Mouse (Mus musculus) liver, adult 2 months (tissue): Measurements from ENCODE around the gene Slc7a5. TPM values are rescaled to one million over a fixed set of nuclear protein-coding genes. Genes with fewer than 3 reads are reported as not detected.

Experiments used
- DNase-seq: peaks from one replicate; pipeline ENCODE4 v3.0.0-alpha.2; 2011; ENCODE audit warnings: low read depth, low spot score; ENCODE audit errors: extremely low read depth
- H3K27ac ChIP-seq: fragments of 200-500 bp; replicated peaks from 2 replicates; pipeline ENCODE4 v1.5.1; 2012; ENCODE audit warnings: low read depth, mild to moderate bottlenecking, control low read depth, inconsistent platforms, low read length; ENCODE audit not compliant: insufficient read depth
- H3K27me3 ChIP-seq: fragments of 200-500 bp; 2 replicates; pipeline ENCODE4 v1.6.1; 2012; ENCODE audit warnings: mild to moderate bottlenecking, moderate library complexity, low read length, inconsistent platforms; ENCODE audit not compliant: control insufficient read depth, insufficient read depth
- H3K36me3 ChIP-seq: fragments of 200-500 bp; 2 replicates; pipeline ENCODE4 v1.6.1; 2012; ENCODE audit warnings: low read length, inconsistent platforms; ENCODE audit not compliant: control insufficient read depth, insufficient read depth
- H3K4me1 ChIP-seq: fragments of 200-500 bp; 2 replicates; pipeline ENCODE4 v1.6.1; 2011; ENCODE audit warnings: low read length; ENCODE audit not compliant: control insufficient read depth, insufficient read depth
- H3K4me3 ChIP-seq: fragments of 200-500 bp; 2 replicates; pipeline ENCODE4 v1.5.1; 2011; ENCODE audit warnings: low read depth, mild to moderate bottlenecking, control low read depth, low read length, moderate library complexity; ENCODE audit not compliant: insufficient read depth
- H3K79me2 ChIP-seq: fragments of 200-500 bp; 2 replicates; pipeline ENCODE4 v1.6.1; 2012; ENCODE audit warnings: inconsistent platforms, mild to moderate bottlenecking, low read length, moderate library complexity; ENCODE audit not compliant: control insufficient read depth, insufficient read depth
- H3K9ac ChIP-seq: fragments of 200-500 bp; 2 replicates; pipeline ENCODE4 v1.6.1; 2012; ENCODE audit warnings: low read depth, mild to moderate bottlenecking, control low read depth, inconsistent platforms, low read length
- CTCF ChIP-seq: fragments of 200-500 bp; IDR thresholded peaks from 2 replicates; pipeline ENCODE4 v1.5.1; 2011; ENCODE audit warnings: low read depth, low read length, control low read depth
- POLR2A ChIP-seq: fragments of 200-500 bp; IDR thresholded peaks from 2 replicates; pipeline ENCODE4 v1.6.1; 2011; ENCODE audit warnings: low read length, control low read depth; ENCODE audit not compliant: insufficient read depth; ENCODE audit errors: extremely low read depth
- WGBS: fragments of 180-500 bp; shearing (Covaris S2); methylation state at CpG from one replicate; pipeline ENCODE4 v1.1.7; 2018; 5-methylcytosine and 5-hydroxymethylcytosine counted together
- polyA plus RNA-seq: library from polyadenylated mRNA; depleted of rRNA; stranded (reverse); fragments of >200 nt; gene quantifications from 2 replicates; pipeline ENCODE4 v1.2.3, GENCODE M21; 2012; rRNA removed
- total RNA-seq: library from RNA; depleted of rRNA; stranded (reverse); fragments of >200 nt; gene quantifications from 2 replicates; pipeline ENCODE4 v1.2.3, GENCODE M21; 2014; rRNA removed

The Slc7a5 gene
- total RNA-seq (1.1 and 1.9 TPM in 2 replicates), polyA plus RNA-seq (2.3 and 4.5 TPM in 2 replicates)

DNA sequence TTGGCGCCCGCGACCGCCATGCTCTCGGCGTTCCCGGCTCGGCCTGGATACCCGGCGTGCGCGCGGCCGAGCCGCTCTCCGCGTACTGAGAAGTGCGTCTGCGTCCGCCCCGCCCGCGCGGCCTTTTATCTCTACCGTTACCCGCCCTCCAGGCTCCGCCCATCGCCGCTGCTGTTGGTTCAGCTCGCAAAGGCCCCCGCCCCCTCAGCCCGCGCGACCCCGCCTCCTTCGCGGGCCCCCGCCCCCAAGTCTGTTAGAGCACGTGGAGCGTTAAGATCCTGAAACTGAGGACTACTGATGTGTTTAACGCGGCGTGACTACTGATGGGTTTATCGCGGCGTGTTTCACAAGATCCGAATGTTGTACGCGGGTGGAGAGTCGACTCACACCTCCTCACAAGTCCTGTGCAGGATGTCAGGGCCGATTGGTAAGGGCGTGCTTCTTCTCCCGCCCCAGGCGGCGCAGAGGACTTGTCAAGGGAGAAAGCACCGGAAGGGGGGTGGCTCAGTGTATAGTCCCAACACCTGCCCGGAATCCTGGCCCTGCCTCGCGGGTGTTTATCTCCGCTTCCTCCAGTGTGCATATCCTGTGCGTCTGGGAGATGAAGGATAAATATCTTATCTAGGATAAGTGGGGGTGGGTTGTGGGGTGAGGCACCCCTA lies at the start of gene Slc7a5:
Gene Slc7a5, minus strand, starts transcription at position 108 of the 662 bp plus-strand sequence.
- TF ChIP-seq CTCF (no peak), POLR2A (peak; percentile 89)
- DNase-seq: peak; percentile 67
- no peaks in the 10 kb centered on the region for H3K36me3 ChIP-seq
- no peaks in the 10 kb centered on the region; the same call in 1 of the 2 replicates for H3K79me2 ChIP-seq
- H3K4me3 ChIP-seq: peak within 1 kb of the TSS; percentile 77
- H3K27ac ChIP-seq: no peak within 1 kb of the TSS
- H3K4me1 ChIP-seq: peaks cover 2% of the 10 kb centered on the region
- no peaks in the 10 kb centered on the region for H3K27me3 ChIP-seq
- H3K9ac ChIP-seq: peak within 1 kb of the TSS; percentile 76
- 2% methylated on average over 61 of the region's 61 CpGs for WGBS

DNA sequence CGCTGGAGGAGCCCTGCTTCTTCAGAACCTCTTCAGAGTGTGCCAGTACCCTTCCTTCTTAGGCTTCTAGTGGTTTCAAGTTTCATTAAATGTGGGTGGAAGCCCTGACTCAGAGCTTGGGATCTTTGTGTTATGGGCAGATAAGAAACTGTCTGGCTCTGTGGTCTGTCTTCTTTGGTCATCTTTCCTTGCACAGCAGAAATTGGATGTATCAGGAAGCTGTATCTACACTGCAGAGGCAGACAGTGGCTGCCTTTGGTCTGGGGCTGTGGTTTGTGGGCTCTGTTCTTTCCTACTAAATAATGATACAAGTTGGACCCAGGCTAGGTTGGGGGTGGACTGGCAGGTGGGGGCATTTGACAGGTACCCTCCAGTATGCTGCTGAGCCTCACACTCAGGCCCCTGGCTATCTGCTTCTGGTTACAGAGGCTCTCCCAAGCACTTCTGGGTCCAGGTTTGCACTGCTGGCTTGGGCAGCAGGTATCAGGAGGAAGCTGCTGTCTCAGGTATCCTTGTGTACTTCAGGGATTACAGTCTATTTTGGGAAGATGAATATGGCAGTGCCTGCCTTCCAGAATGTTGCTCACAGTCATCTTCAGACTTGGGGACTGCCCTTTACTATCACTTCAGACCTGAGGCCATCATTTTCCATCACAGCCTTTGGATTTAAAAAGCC lies 48.5 kb upstream of the Slc7a5 start:
- 76% methylated on average over 1 of the region's 1 CpGs for WGBS
- peaks cover 17% of the 10 kb centered on the region for H3K4me1 ChIP-seq
- TF ChIP-seq POLR2A (no peak), CTCF (no peak)
- H3K36me3 ChIP-seq: no peaks in the 10 kb centered on the region
- no peak overlapping the region for H3K4me3 ChIP-seq
- peaks cover 36% of the 10 kb centered on the region; the same call in 1 of the 2 replicates for H3K79me2 ChIP-seq
- no peak overlapping the region for H3K9ac ChIP-seq
- no peaks in the 10 kb centered on the region for H3K27me3 ChIP-seq
- H3K27ac ChIP-seq: no peak overlapping the region
- no peak for DNase-seq

GRCm38 (mm10) chr8:121954981-121955555 lies 47.6 kb upstream of the Slc7a5 start:
- no peak for DNase-seq
- Histone ChIP-seq H3K79me2 (peaks cover 30% of the 10 kb centered on the region; the same call in 1 of the 2 replicates), H3K27me3 (no peaks in the 10 kb centered on the region), H3K4me1 (peaks cover 17% of the 10 kb centered on the region), H3K36me3 (no peaks in the 10 kb centered on the region), H3K9ac (no peak overlapping the region), H3K27ac (no peak overlapping the region), H3K4me3 (no peak overlapping the region)
- 82% methylated on average over 10 of the region's 10 CpGs for WGBS
- TF ChIP-seq POLR2A: no peak
- no peak for TF ChIP-seq CTCF

GRCm38 (mm10) chr8:121953821-121954545 lies 46.5 kb upstream of the Slc7a5 start:
- H3K27ac ChIP-seq: no peak overlapping the region
- TF ChIP-seq CTCF (no peak), POLR2A (no peak)
- H3K36me3 ChIP-seq: no peaks in the 10 kb centered on the region
- H3K79me2 ChIP-seq: peaks cover 26% of the 10 kb centered on the region; the same call in 1 of the 2 replicates
- H3K4me1 ChIP-seq: peaks cover 19% of the 10 kb centered on the region
- DNase-seq: no peak
- no peaks in the 10 kb centered on the region for H3K27me3 ChIP-seq
- 78% methylated on average over 3 of the region's 3 CpGs for WGBS
- no peak overlapping the region for H3K4me3 ChIP-seq
- no peak overlapping the region for H3K9ac ChIP-seq

DNA sequence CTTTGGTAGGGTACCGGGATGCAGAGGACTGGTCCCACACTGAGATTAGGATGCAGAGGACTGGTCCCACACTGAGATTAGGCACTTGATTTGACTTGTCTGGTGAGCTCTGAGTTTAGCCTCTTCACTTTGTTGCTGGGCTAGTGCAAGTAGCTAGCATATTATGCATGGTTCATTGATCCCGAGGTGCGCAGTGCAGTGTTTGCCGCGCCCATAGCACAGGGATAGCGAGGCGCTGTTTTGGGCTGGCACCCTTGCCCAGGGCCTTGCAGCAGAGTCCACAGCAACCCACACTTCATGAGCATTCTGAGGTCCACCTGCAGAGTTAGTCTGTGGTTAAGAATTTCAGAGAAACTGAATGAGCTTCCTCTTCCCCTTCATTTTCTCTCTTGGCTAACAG lies 45.3 kb upstream of the Slc7a5 start:
- TF ChIP-seq CTCF: no peak
- TF ChIP-seq POLR2A: no peak
- 95% methylated on average over 7 of the region's 7 CpGs for WGBS
- Histone ChIP-seq H3K4me1 (peaks cover 21% of the 10 kb centered on the region), H3K36me3 (no peaks in the 10 kb centered on the region), H3K27ac (no peak overlapping the region), H3K27me3 (no peaks in the 10 kb centered on the region), H3K4me3 (no peak overlapping the region), H3K9ac (no peak overlapping the region), H3K79me2 (peaks cover 21% of the 10 kb centered on the region; the same call in 1 of the 2 replicates)
- no peak for DNase-seq
